Mouse (Mus musculus): Measurements from ENCODE around the gene Gjb5.
A peak's percentile ranks its signal among the peaks of the same experiment; 100 is the strongest.

GRCm38 (mm10) chr4:127370447-127370846, 12.5 kb upstream of the Gjb5 start:
- no peak for TF ChIP-seq POLR2A (IDR thresholded peaks at IDR 0.05; ENCODE audit: low read depth, low read length)
- peak; percentile 40; the same call in 1 of the 2 replicates for TF ChIP-seq CTCF (IDR thresholded peaks at IDR 0.05; ENCODE audit: extremely low read depth, insufficient read length, insufficient replicate concordance, low read depth, low read length)

All from small intestine, adult 2 months (tissue).